Mouse (Mus musculus) spleen, adult 12 weeks (tissue): ENCODE data around the gene Hspb9.
A peak's percentile ranks its signal among the peaks of the same experiment; 100 is the strongest.

Experiments
- DNase-seq: peaks from one replicate; pipeline ENCODE4 v3.0.0; 2022; ENCODE audit warnings: low spot score

The Hspb9 gene

DNA sequence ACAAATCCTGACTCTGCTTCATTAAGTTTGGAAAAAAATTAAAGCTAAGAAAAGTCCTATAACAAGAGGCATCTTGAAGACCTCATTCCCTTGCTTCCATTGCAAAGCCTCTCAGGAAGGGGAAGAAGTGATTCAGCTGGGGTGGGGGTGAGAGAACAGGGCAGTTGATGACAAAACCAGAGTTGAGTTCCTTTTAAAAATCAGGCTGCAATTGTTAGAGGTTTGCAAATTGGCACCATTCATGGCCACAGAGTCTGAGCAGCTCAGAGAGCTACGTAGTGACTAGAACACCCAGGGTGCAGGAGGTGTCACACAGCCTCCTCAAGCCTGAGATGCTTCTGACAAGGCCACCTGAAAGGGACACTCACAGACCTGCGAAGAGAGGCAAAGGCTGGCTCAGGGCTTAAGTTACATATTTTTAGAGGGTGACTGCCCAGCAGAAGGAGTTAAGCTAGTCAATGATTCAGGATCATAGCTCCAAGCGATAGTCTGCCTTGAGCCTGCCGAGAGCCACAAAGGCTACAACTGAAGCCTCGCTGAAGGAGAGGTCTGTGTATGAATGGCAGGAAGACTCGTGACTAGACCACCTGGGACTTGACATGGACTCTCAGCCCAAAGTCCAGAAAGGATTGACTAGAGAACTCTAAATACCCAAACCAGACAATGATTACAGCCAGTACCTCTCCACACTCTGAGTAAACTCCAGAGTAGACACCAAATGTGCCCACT, 17.0 kb downstream of the Hspb9 start:
- no peak for DNase-seq

DNA sequence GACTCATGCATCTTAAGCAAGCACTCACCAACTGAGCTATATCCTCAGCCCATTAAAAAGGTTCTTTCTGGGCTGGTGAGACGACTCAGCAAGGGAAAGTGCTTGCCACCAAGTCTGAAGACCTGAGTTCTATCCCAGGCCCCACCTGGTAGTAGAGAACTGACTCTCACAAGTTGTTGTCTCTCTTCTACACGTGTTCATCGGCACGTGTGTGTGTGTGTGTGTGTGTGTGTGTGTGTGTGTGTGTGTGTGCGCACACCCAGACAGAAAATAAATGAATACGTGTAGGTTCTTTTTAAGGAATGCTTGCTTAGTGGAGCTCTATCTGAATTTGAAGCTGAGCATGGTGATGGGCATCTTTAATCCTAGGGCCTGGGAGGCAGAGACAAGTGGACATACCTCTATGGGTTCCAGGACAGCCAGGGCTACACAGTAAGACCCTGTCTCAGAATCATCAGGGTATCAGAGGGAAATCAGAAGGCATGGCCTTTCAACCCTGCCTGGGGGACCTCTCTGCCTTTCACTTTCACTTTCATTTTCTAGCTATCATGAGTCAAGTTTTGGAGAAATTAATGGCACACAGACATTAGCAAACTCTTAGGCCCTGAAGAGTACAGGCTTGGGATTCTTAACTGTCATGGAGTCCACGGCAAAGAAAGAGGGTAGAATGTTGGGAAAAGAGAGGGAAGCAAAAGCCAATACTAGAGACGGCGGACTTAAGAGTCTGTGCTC, 21.6 kb downstream of the Hspb9 start:
- no peak for DNase-seq

- DNase-seq = no peak
Observed at GRCm38 (mm10) chr11:100735954-100736745, 22.5 kb downstream of the Hspb9 start.

DNA sequence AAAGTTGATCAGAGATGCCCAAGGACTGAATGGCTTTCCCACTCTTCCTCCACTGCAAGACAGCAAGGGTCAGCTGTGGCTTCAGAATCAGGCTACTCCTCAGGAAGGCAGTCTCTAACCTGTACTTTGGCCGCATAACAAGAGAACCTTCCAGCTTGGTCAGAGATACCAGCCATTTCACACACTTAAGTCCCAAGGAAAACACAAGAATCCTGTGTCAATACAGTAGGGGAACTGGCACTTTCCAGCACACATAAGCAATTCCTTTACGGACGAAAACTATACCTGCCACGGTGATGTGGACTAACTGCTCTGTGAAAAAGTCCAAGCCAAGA, 23.1 kb downstream of the Hspb9 start:
- DNase-seq = no peak

DNA sequence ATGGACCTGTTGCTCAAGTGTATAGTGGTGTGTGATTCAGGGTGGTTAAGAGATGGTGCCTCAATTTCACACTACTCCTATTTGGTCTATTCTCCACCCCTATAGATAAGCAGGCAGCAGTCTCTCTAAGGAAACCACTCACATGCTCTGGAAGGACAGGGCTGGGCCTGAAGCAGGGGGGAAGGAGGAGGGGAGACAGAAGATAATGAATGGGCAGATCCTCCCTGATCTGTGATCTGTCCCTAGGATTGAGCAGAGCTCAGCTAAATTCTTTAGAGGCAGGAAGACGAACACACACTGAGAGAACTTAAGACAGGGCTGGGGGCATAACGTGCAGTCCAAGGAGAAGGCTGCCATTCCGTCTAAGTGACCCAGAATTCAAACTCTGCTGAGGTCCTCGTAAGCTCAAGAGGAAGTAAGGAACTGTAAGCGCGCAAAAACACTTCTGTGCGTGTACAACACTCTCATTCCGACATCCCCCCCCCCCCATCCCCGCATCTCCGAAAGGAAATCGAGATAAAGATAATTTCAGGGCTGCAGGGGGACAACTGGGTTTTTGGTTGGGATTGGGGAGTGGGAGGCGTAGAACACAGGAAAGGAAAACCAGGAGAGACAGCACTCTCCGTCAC, 23.6 kb downstream of the Hspb9 start:
- DNase-seq = no peak

DNA sequence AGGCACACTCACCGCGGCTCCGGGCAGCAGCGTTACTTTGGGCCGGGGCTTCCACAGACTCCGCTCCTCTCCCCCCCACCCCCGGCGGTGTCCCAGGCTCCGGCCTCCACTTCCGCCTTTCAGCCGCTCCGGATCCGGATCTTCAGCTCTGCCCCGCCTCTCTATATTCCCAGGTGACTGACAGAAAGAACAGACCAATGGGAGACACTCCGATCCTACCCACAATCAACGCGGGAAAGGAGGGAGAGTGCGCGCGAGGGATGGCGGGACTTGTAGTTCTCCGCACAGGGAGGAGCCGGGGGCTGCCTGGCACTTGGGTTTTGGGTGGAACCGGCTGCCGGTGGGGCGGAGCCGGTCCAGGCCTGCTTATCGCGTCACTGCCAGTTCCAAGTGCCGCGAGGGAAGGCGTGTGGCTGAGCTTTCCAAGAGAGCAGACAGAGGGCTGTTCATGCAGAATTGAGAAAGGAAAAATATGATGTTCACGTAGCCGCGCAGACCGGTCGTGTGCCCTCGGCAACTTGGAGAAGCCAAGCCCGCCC, 24.5 kb downstream of the Hspb9 start, which contains the start of gene Rab5c:
Gene Rab5c (minus strand): TSS at position 150 of the 539 bp plus-strand sequence.
- DNase-seq = peak; percentile 98

GRCm38 (mm10) chr11:100738749-100739148, 25.1 kb downstream of the Hspb9 start:
- DNase-seq = no peak

DNA sequence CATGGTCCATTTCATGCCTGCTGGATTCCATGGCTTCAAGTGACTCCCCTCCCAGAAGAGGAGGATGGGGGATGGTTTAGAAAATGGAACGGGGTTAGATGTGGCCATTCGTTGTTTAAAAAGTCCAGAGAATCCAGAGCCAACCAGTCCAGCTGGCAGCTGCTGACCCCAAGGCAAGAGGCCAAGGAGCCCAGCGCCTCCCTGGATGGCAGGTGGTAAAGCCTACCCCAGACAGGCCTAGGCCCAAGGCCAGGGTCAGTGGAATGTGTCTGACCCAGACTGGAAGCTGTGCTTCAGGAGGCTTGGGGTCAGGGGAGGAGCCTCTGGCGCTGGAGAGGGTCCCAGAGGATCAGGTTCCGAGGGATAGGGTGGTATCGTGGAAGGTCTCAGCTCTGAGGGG, 27.7 kb downstream of the Hspb9 start:
- no peak for DNase-seq

DNA sequence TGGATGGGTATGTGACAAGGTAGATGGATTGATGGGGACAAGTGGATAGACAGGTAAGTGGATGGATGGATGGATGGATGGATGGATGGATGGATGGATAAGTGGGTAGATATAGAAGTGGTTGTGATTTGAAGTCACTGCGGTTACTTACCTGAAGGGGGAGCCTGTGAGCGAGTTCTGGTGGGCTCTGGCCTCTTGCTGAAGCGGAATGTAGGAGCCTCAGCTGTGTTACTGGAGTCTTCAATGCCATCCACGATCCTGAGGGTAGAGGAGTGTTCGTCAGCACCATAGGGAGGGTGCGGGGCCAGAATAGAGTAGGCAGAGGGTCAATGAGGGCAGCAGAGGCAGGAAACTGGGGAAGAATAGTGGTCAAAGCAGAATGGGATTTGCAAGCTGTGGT, 31.4 kb downstream of the Hspb9 start:
- DNase-seq = no peak

DNA sequence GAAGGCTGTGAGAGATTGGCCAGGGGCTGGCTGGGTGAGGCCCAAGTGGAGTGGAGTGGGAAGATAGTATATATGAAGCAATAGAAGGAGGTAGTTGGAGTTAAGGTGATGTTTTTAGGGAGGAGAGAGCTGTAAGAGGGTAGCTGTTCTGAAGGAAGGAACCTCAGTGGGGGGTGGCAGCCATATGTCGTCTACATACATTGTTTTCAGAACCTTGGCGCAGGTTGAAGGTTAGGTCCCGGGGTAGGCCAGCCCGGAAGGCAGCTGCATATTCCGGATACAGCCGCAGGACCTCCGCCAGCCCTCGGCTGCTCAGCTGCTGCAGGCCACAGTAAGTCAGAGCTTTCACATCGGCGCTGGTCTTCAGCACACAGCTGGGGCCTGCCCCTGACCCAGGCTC, 32.9 kb downstream of the Hspb9 start:
- DNase-seq = no peak

DNA sequence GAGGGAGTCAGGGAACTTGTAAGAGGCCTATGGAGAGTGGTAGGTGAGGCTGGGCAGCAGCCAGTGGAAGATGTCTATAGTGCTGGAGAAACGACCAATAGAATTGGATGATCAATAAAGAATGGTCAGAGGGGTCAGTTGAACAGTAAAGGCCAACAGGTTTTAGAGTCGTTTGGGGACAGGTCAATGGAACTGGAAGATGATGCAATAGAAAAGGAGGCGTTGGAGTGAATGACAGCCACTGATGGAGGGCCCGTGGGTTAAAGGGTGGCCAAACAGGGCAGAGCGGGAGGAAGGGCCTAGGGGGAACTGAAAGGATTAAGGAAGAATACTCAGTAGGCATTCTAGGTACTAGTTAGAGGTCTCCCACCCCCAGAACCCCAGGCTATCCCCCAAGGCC, 33.5 kb downstream of the Hspb9 start:
- DNase-seq = no peak

DNA sequence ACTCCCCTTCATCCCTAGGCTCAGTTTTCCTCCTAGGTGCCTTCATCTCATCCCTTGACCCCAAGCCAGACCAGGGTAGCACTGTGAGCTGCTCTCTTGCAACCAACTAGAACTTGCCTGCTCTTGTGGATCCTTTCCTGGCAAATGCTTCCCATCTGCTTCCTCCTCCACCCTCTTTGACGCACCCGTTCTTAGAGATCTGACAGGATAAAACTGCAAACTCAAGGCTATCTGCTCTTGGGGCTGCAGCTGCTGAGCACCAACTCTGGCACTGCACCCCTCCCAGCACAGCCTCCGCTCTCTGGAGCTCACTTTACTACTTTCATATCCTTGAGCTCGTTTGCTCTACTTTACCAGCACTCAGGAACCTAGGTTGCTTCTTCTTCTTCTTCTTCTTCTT, 35.0 kb downstream of the Hspb9 start:
- no peak for DNase-seq

GRCm38 (mm10) chr11:100749469-100749868, 35.8 kb downstream of the Hspb9 start:
- DNase-seq = no peak

GRCm38 (mm10) chr11:100750127-100750526, 36.5 kb downstream of the Hspb9 start:
- no peak for DNase-seq

- DNase-seq = no peak
Observed at GRCm38 (mm10) chr11:100752294-100752693, 38.6 kb downstream of the Hspb9 start.

DNA sequence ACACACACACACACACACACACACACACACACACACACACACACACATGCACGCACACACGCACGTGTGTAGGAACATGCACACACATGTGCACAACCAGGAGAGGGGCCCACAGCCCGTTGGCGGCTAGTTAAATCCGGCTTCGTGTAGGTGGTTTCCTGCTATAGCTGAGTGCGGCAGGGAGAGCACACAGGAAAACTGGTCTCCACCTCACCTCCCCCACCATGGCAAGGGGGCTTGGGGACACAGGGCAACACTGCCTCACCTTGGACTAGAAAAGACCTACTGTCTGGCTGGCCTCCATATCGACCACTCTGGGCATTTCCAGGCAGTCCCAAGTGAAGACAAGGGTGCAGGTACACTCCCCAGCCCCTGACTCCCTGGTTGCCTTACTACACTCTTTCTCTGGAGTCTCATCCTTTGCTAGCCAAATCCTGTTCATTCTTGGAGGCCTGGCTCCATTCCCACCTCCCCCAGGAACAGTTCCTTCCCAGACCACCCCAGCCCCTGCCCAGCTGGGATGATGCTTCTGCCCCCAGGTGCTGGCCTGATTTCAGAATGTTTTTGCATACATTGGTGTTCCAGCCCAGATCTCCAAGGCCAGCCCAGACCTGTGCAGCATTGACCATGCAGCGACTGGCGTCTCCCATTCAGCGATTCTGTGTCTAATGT, 40.5 kb downstream of the Hspb9 start:
- DNase-seq = no peak

DNA sequence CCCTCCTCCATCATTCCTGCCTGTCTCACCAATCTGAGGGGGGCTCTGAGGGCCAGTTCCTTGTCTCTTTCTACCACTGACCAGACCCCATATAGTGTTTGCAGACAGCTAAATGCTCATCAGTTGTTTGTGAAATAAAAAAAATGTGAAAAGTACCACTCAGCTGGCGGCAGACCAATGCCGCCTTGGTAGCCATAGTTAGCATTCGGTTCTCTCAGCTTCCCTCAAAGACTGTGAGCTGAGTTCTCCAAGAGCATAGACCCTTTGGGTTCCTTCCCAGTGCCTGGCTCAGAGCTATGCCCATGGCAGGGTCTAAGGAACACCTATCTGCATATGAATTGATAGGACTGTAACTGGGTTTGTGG, 41.0 kb downstream of the Hspb9 start:
- no peak for DNase-seq

DNA sequence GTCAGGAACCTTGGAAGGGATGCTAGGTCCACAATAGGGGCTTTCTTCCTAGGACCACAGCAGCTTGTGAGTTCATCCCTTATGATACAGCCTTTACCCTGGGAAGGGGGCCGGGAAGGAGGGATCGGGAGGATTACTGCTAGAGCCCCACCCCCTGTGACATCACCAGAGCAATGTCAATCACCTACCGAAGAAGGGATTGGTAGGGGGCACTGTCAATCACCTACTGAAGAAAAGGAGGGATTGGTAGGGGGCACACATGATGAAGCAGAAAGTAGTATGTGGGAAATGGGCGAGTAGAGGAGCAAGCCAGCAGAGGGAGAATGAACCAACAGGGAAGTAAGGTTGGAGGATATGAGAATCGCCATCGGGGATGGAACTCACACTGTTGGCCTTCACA, 42.8 kb downstream of the Hspb9 start:
- no peak for DNase-seq

GRCm38 (mm10) chr11:100757566-100757965, 43.9 kb downstream of the Hspb9 start:
- no peak for DNase-seq

- DNase-seq = no peak
Observed at GRCm38 (mm10) chr11:100758707-100759610, 45.3 kb downstream of the Hspb9 start.
